Mouse (Mus musculus) spleen, adult 2 months (tissue): Measurements from ENCODE around the gene Cdkl4. TPM values are rescaled to one million over a fixed set of nuclear protein-coding genes. Genes with fewer than 3 reads are reported as not detected.
A peak's percentile ranks its signal among the peaks of the same experiment; 100 is the strongest.

Experiments used
- DNase-seq, 2 experiments: peaks; one replicate each; pipeline versions ENCODE4 v3.0.0 to v3.0.0-alpha.2; 2012 to 2021; ENCODE audit warnings: low spot score in 2 of 2, low read depth in 1 of 2
- H3K27ac ChIP-seq: fragments of 200-500 bp; 2 replicates; pipeline ENCODE4 v1.5.1; 2012; ENCODE audit warnings: low read length, inconsistent platforms; ENCODE audit not compliant: insufficient read depth
- H3K27me3 ChIP-seq: fragments of 200-500 bp; 2 replicates; pipeline ENCODE4 v1.6.1; 2012; ENCODE audit warnings: mild to moderate bottlenecking, moderate library complexity, low read length, inconsistent platforms; ENCODE audit not compliant: control insufficient read depth, insufficient read depth
- H3K36me3 ChIP-seq: fragments of 200-500 bp; 2 replicates; pipeline ENCODE4 v1.6.1; 2012; ENCODE audit warnings: mild to moderate bottlenecking, low read length, inconsistent platforms; ENCODE audit not compliant: control insufficient read depth, insufficient read depth
- H3K4me1 ChIP-seq: fragments of 200-500 bp; 2 replicates; pipeline ENCODE4 v1.6.1; 2011; ENCODE audit warnings: inconsistent platforms; ENCODE audit not compliant: control insufficient read depth, insufficient read depth, insufficient read length
- H3K4me3 ChIP-seq: fragments of 200-500 bp; 2 replicates; pipeline ENCODE4 v1.5.1; 2011; ENCODE audit warnings: mild to moderate bottlenecking, inconsistent platforms; ENCODE audit not compliant: insufficient read depth, insufficient read length; ENCODE audit errors: extremely low read depth
- CTCF ChIP-seq: fragments of 200-500 bp; IDR thresholded peaks from 2 replicates; pipeline ENCODE4 v1.5.1; 2011; ENCODE audit warnings: mild to moderate bottlenecking, inconsistent platforms; ENCODE audit not compliant: insufficient read depth, insufficient read length, insufficient replicate concordance; ENCODE audit errors: extremely low read depth
- POLR2A ChIP-seq: fragments of 200-500 bp; IDR thresholded peaks from 2 replicates; pipeline ENCODE4 v1.6.1; 2011; ENCODE audit warnings: low read depth, low read length, inconsistent platforms
- WGBS: fragments of 180-500 bp; shearing (Covaris S2); methylation state at CpG from one replicate; pipeline ENCODE4 v1.1.7; 2018; 5-methylcytosine and 5-hydroxymethylcytosine counted together
- polyA plus RNA-seq: library from polyadenylated mRNA; depleted of rRNA; stranded (reverse); fragments of >200 nt; gene quantifications from 2 replicates; pipeline ENCODE4 v1.2.3, GENCODE M21; 2012

Gene Cdkl4
- polyA plus RNA-seq, 1 experiment: 0.11 TPM

- H3K36me3 ChIP-seq: no peaks in the 10 kb centered on the region
- no peaks in the 10 kb centered on the region for H3K27me3 ChIP-seq
- no peak overlapping the region for H3K27ac ChIP-seq
- DNase-seq: no peak
- TF ChIP-seq CTCF: no peak
- TF ChIP-seq POLR2A: no peak
- H3K4me3 ChIP-seq: no peak overlapping the region
- WGBS: 90% methylated on average over 14 of the region's 14 CpGs
- no peaks in the 10 kb centered on the region; the same call in 1 of the 2 replicates for H3K4me1 ChIP-seq
Measured at GRCm38 (mm10) chr17:80558583-80558982, 19.0 kb downstream of the Cdkl4 start.

- Histone ChIP-seq H3K27me3 (no peaks in the 10 kb centered on the region), H3K27ac (no peak overlapping the region), H3K36me3 (no peaks in the 10 kb centered on the region), H3K4me3 (no peak overlapping the region), H3K4me1 (no peaks in the 10 kb centered on the region; the same call in 1 of the 2 replicates)
- 95% methylated on average over 5 of the region's 5 CpGs for WGBS
- DNase-seq: no peak
- TF ChIP-seq POLR2A (no peak), CTCF (no peak)
Measured at GRCm38 (mm10) chr17:80557461-80557860, 20.2 kb downstream of the Cdkl4 start.

- DNase-seq: peak; percentile 60 to 65
- Histone ChIP-seq H3K4me3 (peak overlapping the region; percentile 83), H3K4me1 (no peaks in the 10 kb centered on the region; the same call in 1 of the 2 replicates), H3K36me3 (no peaks in the 10 kb centered on the region), H3K27me3 (no peaks in the 10 kb centered on the region), H3K27ac (peak overlapping the region; percentile 66)
- TF ChIP-seq CTCF (no peak), POLR2A (no peak)
- whole genome bisulfite sequencing: 4% methylated on average over 35 of the region's 35 CpGs
Measured at GRCm38 (mm10) chr17:80553318-80554270, 24.0 kb downstream of the Cdkl4 start.

GRCm38 (mm10) chr17:80552653-80553052 is 25.0 kb downstream of the Cdkl4 start:
- TF ChIP-seq CTCF (no peak), POLR2A (no peak)
- WGBS: 44% methylated on average over 4 of the region's 4 CpGs
- H3K27ac ChIP-seq: no peak overlapping the region

GRCm38 (mm10) chr17:80550981-80551380 is 26.6 kb downstream of the Cdkl4 start:
- H3K27me3 ChIP-seq: no peaks in the 10 kb centered on the region
- TF ChIP-seq POLR2A (no peak), CTCF (no peak)
- H3K27ac ChIP-seq: no peak overlapping the region
- H3K4me3 ChIP-seq: no peak overlapping the region
- 87% methylated on average over 15 of the region's 15 CpGs for WGBS
- H3K36me3 ChIP-seq: no peaks in the 10 kb centered on the region
- DNase-seq: no peak
- H3K4me1 ChIP-seq: no peaks in the 10 kb centered on the region; the same call in 1 of the 2 replicates

More at GRCm38 (mm10) chr17:80552653-80553052, 25.0 kb downstream of the Cdkl4 start:
- DNase-seq: no peak
- Histone ChIP-seq H3K4me3 (no peak overlapping the region), H3K36me3 (no peaks in the 10 kb centered on the region), H3K27me3 (no peaks in the 10 kb centered on the region), H3K4me1 (no peaks in the 10 kb centered on the region; the same call in 1 of the 2 replicates)

- TF ChIP-seq POLR2A: no peak
- TF ChIP-seq CTCF: no peak
- Histone ChIP-seq H3K36me3 (no peaks in the 10 kb centered on the region), H3K4me3 (no peak overlapping the region), H3K27ac (no peak overlapping the region), H3K27me3 (no peaks in the 10 kb centered on the region), H3K4me1 (no peaks in the 10 kb centered on the region)
- WGBS: 76% methylated on average over 2 of the region's 2 CpGs
- no peak for DNase-seq
Measured at GRCm38 (mm10) chr17:80546846-80547245, 30.8 kb downstream of the Cdkl4 start.

- Histone ChIP-seq H3K27me3 (no peaks in the 10 kb centered on the region), H3K36me3 (no peaks in the 10 kb centered on the region), H3K4me1 (no peaks in the 10 kb centered on the region), H3K27ac (no peak overlapping the region), H3K4me3 (no peak overlapping the region)
- no peak for TF ChIP-seq CTCF
- TF ChIP-seq POLR2A: no peak
- 45% methylated on average over 8 of the region's 8 CpGs for WGBS
- no peak for DNase-seq
Measured at GRCm38 (mm10) chr17:80546227-80546626, 31.4 kb downstream of the Cdkl4 start.
